Mouse (Mus musculus) CD8-positive naive resting alpha-beta T cell, adult 2 months (primary cell): Measurements from ENCODE around the gene Il6ra.

ENCODE experiments used
- DNase-seq, 2 experiments: peaks; one replicate each; pipeline ENCODE4 v3.0.0; 2022; ENCODE audit warnings: low read depth in 2 of 2, low spot score in 2 of 2

Gene Il6ra

GRCm38 (mm10) chr3:89912543-89913391, at the start of gene Il6ra:
Gene Il6ra, minus strand, starts transcription at chr3:89913196.
- peak; percentile 62 to 64 for DNase-seq

DNA sequence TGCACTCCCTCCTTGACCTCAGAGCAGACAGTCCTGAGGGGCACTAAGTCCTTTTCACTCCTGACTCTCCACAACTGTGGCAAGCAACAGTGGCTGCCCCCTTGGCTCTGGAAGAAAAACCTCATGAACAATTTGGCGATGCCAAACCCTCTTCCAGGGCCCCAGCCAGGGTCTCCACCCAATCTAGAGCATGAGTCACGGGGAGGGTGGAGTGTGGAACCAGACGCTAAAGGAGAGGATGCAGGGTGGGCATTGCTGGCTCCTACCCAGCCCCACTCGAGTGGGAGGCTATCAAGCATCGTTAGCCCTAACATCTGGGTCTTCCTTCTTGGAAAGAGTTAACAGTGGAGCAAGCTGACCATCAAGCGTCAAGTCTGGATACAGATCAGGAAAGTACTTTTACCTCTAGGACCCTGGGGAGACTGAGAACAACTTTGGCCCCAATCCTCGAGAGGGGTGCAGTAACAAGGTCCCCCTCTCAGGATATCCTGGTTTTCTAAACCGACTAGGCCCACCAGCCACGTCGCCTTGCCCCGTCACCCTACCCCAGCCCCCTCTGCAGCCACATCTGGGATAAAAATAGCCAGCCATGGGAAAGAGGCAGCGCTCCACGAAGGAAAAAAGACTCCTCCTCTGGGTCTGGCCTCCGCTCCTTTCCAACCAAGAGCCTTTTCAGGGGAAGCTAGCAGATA, 49.2 kb upstream of the Il6ra start:
- no peak for DNase-seq

GRCm38 (mm10) chr3:89961436-89961835, 48.4 kb upstream of the Il6ra start:
- no peak for DNase-seq

GRCm38 (mm10) chr3:89960469-89960868, 47.5 kb upstream of the Il6ra start:
- peak; percentile 72 to 77 for DNase-seq

DNA sequence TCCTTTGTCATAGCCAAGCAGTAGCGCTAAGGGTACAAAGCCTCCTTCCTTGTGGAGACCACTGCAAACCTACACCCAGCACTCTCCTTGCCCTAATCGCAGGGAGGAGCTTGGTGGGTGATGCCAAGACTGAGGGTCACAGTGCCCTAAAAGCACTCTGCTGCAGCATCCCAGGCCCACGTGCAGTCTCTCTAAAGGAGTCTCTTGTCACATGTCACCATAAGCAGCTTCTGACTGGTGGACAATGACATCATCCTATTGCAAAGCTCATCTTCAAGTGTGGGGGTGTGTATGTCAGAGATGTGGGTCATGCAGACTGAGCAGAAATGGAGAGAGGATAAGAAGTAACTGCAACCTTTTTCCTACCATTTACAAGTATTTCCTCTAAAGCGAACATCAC, 46.4 kb upstream of the Il6ra start:
- DNase-seq: no peak

GRCm38 (mm10) chr3:89957880-89958279, 44.9 kb upstream of the Il6ra start:
- no peak for DNase-seq

- no peak for DNase-seq
Observed at GRCm38 (mm10) chr3:89956177-89956971, 43.4 kb upstream of the Il6ra start.

DNA sequence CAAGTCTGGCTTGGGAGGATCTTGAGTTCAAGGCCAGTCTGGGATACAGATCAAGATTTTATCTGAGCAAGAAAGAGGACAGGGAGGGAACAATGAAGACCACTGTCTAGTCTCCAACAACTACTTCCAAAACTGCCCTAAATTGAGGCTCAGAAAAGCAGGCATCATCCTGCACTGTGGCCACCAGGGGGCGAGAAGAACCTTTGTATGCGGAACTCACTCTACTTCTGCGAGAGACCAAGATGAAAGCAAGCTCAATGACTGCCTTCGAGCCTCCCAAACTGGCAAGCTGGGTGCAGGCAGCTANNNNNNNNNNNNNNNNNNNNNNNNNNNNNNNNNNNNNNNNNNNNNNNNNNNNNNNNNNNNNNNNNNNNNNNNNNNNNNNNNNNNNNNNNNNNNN, 40.4 kb upstream of the Il6ra start:
- DNase-seq: peak; percentile 78 to 81

GRCm38 (mm10) chr3:89948655-89949054, 35.7 kb upstream of the Il6ra start:
- DNase-seq: no peak

DNA sequence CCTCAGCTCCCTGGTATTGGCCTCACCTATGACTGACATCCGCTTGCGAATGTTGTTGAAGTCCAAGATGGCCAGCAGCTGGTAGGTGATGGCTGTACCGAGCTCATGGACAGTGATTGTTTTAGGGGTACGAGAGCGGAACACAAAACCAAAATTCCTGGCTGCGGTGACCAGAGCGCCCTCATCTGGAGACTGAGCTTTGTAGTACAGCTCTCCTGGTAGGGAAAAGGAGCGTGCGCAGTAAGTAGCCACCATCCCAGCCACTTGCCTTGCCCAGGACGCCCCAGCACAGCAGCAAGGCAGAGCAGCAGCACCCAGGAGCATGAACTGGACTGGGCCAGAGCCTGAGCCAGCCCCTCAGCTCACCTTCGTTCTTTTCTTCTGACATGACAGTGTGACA, 35.0 kb upstream of the Il6ra start:
- no peak for DNase-seq

DNA sequence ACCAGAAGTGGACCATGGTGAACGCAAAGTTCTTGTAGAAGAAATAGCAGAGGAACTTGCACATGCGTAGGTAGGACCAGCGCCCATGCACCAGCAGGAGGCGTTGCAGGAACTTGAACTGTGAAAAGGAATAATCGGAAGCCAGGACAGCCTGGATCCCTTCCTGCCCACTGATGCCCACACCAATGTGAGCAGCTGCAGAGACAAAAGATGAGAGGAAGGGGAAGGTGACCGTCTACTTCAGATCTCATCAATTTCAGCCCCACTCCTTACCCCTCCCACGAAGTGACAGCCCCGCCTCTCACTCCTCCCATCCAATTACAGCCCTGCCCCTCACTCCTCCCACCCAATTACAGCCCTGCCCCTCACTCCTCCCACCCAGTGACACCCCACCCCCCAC, 32.0 kb upstream of the Il6ra start:
- no peak for DNase-seq

DNA sequence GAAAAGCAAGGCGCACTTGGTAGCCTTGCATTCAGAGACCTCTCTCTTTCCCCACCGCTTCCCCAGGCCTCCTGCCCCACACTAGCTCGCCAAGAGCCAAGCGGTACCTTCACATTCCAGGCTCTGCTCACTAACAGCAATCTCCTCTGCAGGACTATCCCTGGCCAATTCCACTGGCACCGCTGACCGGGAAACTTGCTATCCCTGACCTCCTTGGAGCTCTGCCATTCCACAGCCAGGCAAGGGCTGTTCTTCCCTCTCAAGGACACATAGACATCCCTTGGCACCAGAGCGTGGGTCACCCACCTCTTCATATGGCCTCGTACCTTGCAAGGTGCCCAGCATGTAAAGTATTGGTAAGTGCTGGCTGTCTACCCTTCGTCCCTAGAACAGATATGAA, 29.9 kb upstream of the Il6ra start:
- no peak for DNase-seq

DNA sequence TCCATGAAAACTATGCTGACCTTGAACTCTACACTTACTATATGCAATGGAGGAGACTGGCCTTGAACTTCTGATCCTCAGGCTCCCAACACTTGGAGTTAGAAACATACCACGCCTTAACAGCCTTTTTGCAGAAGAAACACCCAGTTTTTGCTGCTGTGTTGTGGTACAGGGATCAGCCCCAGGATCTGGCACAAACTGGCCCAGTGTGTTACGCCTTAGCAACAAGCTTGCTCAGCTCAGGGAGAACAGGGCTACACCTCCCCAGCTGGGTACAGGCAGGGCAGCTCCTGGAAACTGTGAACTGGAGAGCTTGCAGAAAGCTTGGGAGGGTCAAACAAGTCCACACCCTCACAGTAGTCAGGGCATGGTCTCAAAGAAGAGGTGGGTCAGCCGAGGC, 23.5 kb upstream of the Il6ra start:
- DNase-seq: no peak

DNA sequence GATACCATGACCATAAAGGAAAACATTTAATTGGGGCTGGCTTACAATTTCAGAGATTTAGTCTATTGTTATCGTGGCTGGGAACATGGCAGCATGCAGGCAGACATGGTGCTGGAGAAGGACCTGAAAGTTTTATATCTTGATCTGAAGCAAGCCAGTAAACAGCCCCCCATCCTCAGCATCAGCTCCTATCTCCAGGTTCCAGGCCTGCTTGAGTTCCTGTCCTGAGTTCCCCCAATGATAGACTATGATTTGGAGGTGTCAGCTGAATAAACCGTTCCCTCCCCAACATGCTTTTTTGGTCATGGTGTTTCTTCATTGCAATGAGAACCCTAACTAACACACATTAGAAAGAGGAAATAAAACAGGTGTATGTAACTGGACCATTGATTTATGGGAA, 19.9 kb upstream of the Il6ra start:
- no peak for DNase-seq

DNA sequence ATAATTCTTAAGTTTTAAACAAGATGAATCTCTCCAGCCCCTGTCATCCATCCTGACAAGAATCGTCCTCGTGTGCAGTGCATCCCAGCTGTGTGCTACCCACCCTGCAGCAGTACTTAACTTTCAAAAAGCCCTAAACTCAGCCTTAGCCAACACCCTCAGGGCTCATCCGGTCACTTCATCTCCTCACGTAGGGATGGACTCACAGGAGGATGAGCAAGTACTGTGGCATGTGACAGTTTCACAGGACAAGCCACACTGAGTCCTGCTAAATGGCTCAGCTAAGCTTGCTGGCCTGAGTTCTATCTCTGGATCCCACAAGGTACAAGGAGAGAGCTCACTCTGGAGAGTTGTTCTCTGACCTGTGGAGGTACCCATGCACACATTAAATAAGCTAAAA, 16.0 kb upstream of the Il6ra start:
- DNase-seq: no peak

DNA sequence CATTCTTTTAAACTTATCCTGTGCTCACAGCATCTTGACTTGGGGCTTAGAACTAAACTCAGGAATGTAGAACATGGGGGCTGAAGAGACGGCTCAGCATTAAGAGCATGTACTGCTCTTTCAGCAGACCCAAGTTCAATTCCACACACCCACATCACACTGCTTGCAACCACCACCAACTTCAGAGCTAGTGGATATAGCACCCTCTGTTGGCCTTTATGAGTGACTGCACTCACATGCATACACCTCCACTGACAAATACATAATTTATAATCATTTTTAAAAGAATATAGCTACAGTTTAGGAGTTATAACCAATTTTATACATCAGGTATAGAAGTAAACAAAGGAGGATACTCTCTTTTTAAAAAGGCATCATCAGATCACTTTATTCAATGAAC, 13.4 kb upstream of the Il6ra start:
- DNase-seq: no peak

DNA sequence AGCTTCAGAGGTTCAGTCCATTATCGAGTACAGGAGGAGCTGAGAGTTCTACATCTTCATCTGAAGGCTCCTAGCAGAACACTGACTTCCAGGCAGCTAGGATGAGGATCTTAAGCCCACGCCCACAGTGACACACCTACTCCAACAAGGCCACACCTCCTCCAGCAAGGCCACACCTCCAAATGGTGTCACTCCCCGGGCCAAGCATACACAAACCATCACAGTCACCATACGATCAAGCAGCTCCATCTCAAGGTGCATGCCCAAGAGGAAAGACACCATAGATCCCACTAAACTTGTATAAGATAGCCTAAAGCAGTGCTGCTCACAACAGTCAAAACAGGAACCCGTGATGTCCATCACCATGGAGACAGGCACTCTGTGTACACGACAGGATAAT, 7.7 kb upstream of the Il6ra start:
- DNase-seq: no peak

GRCm38 (mm10) chr3:89917408-89917807, 4.4 kb upstream of the Il6ra start:
- DNase-seq: no peak

DNA sequence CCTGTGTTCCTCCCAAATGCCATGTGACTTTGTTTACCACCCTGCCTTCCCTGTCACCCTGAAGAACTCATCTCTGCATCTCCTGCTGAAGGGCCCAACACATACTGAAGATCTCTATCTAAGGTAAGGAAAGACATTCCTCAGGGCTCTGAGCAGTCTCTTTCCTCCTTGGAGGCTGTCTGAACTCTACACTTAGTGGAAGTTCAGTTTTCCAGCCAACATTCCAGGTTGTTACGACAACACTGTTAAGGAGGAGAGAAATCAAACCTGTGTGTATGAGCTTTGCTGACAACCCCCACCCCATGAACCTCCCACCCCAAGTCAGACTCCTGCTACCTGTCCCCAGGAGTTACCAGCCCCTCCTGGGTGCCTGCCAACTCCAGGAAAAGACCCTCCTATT, 3.6 kb upstream of the Il6ra start:
- DNase-seq: no peak

GRCm38 (mm10) chr3:89914700-89915099, 1.7 kb upstream of the Il6ra start:
- no peak for DNase-seq

DNA sequence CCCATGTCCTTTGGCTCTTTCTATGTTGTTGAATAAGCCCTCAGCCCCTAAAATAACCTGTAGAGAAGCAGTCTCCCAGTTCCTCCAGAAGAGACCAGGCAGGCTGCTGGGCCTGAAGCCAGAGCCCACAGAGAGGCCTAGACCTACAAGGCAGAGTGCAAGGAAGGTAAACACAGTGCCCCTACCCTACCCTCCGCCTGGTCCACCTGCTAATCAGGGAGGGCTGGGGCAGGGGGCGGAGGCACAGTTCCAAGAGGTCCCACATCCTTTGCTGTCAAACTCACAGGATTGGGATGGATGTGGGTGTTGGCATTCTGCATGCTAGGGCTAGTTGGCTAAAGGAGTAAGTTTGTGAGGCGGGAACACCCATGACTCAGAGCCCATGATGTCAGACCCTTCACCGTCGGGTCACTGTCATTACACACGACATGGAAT, 871 bp downstream of the Il6ra start:
- DNase-seq: no peak

- DNase-seq: peak in 1 of 2 experiments; percentile 14
Observed at GRCm38 (mm10) chr3:89911207-89911606, 1.8 kb downstream of the Il6ra start.
